ENCODE assay signal across 9 mouse cellular contexts in genomic region chr9:32676480-32676879, GRCm38 (mm10). TPM values are rescaled to one million over a fixed set of nuclear protein-coding genes. Genes with fewer than 3 reads are reported as not detected.
A peak's percentile ranks its signal among the peaks of the same experiment; 100 is the strongest.
DNase-seq lines count a peak whose midpoint lies in the region; ATAC-seq lines count a peak whose summit lies in the region.
"Had no signal": no experiment of that assay in that cellular context is flagged by ENCODE, and none has a peak within 500 bp of the region (broad histone marks: within the 10 kb centered on the region; RNA-seq: fewer than 3 reads in every experiment).

No protein-coding gene starts in this region.

- H3K27me3 ChIP-seq in heart, embryonic 11.5 days (ENCODE audit: control insufficient read depth, insufficient read depth, low read length) = no peaks in the 10 kb centered on the region

- H3K4me1 ChIP-seq in heart, embryonic 11.5 days (ENCODE audit: control insufficient read depth, insufficient read depth, low read length) = peaks cover 35% of the 10 kb centered on the region

- H3K9ac ChIP-seq in heart, embryonic 11.5 days (ENCODE audit: low read depth, low read length) = no peak overlapping the region

- H3K27ac ChIP-seq in heart, embryonic 11.5 days (ENCODE audit: low read depth, low read length) = 0 out of 2 replicates have a peak overlapping the region, but pooled peaks have one; percentile 15

- intact Hi-C loops in heart, postnatal 10 days (cut with DNase I) = no loop called here

- whole genome bisulfite sequencing in heart, embryonic 11.5 days (ENCODE audit: insufficient replicate concordance) = 13% methylated on average over 3 of the region's 3 CpGs

- H3K9me3 ChIP-seq in heart, embryonic 11.5 days (replicated peaks; ENCODE audit: control insufficient read depth, low read length) = no peaks in the 10 kb centered on the region

- ATAC-seq in heart, embryonic 11.5 days (replicated peaks; ENCODE audit: insufficient number of reproducible peaks, low FRiP score, low TSS enrichment) = no peak
- peak; percentile 49 for ATAC-seq in inflammation-experienced regulatory T-cells, adult 6 months

- H3K4me3 ChIP-seq in heart, embryonic 11.5 days (ENCODE audit: low read depth, low read length) = no peak overlapping the region

- DNase-seq in heart, postnatal 10 days = no peak
- DNase-seq in thymus, postnatal 0 days (ENCODE audit: low spot score) = peak; percentile 64
- DNase-seq in thymus, postnatal 36 days = no peak
- peak; percentile 50 for DNase-seq in thymus, postnatal 25 days
- DNase-seq in urinary bladder, postnatal 10 days (ENCODE audit: low spot score) = no peak
- DNase-seq in liver = no peak
- DNase-seq: cerebellum, postnatal 25 days had no signal

- no peaks in the 10 kb centered on the region for H3K36me3 ChIP-seq in heart, embryonic 11.5 days (ENCODE audit: control insufficient read depth, insufficient read depth, low read length)

- no peak overlapping the region; the same call in 1 of the 2 replicates for H3K4me2 ChIP-seq in heart, embryonic 11.5 days

RNA-seq across cellular contexts. Expression of gene Ets1, which starts 40.5 kb away (rescaled TPM):
- 38.3 and 53.0 TPM in 2 replicates for polyA plus RNA-seq in heart, embryonic 11.5 days (2014; fragmentation: Nextera tagmentation; extraction: Ambion mirVana)
- 100 to 1,000 TPM; 119 to 154 TPM for total RNA-seq in heart, postnatal 10 days (2021)
- 324 and 355 TPM in 2 replicates for polyA plus RNA-seq in thymus, postnatal 0 days (2015; fragmentation: Nextera tagmentation; extraction: Ambion mirVana)
- polyA plus RNA-seq in inflammation-experienced regulatory T-cells, adult 6 months (2017; shearing (Covaris generic)) = 100 to 1,000 TPM; 831 to 847 (median 840) TPM

Comparison
In these comparisons a context has a peak if more than half of its experiments do, and no peak if none do; other contexts are left out.
1. DNase-seq: peak in thymus, postnatal 0 days (single experiment) and thymus, postnatal 25 days (single experiment); none in heart, postnatal 10 days (0 of 2), thymus, postnatal 36 days (0 of 2), urinary bladder, postnatal 10 days (single experiment) and liver (single experiment).